Mouse (Mus musculus): ENCODE results near the gene Lpcat1. TPM values are rescaled to one million over a fixed set of nuclear protein-coding genes. Genes with fewer than 3 reads are reported as not detected.

Lpcat1 gene
- polyA plus RNA-seq, 1 experiment from 2014 or later: 54.7 TPM

- DNase-seq (ENCODE audit: low spot score): no peak
- peaks cover 72% of the 10 kb centered on the region for H3K36me3 ChIP-seq (ENCODE audit: control insufficient read depth, insufficient read depth, low read length)
- no peaks in the 10 kb centered on the region for H3K27me3 ChIP-seq (replicated peaks; ENCODE audit: control insufficient read depth, insufficient read depth, low read length)
- ATAC-seq: no peak
- H3K4me2 ChIP-seq (ENCODE audit: low read length): no peak overlapping the region
- H3K4me3 ChIP-seq (ENCODE audit: low read depth, low read length): no peak overlapping the region
- H3K9ac ChIP-seq (ENCODE audit: low read length): no peak overlapping the region
- no peak overlapping the region for H3K27ac ChIP-seq (ENCODE audit: low read depth, low read length)
- 81% methylated on average over 2 of the region's 2 CpGs for WGBS
- H3K9me3 ChIP-seq (replicated peaks; ENCODE audit: control insufficient read depth, low read length): no peaks in the 10 kb centered on the region
- no peaks in the 10 kb centered on the region for H3K4me1 ChIP-seq (ENCODE audit: control insufficient read depth, insufficient read depth, low read length)
These were observed 29.1 kb downstream of the Lpcat1 start for GRCm38 (mm10) chr13:73496137-73496536.

GRCm38 (mm10) chr13:73499893-73500604, 33.1 kb downstream of the Lpcat1 start:
- no peak overlapping the region for H3K27ac ChIP-seq (ENCODE audit: low read depth, low read length)
- no peaks in the 10 kb centered on the region for H3K4me1 ChIP-seq (ENCODE audit: control insufficient read depth, insufficient read depth, low read length)
- H3K4me3 ChIP-seq (ENCODE audit: low read depth, low read length): no peak overlapping the region
- no peaks in the 10 kb centered on the region for H3K27me3 ChIP-seq (replicated peaks; ENCODE audit: control insufficient read depth, insufficient read depth, low read length)
- DNase-seq (ENCODE audit: low spot score): no peak
- no peak for ATAC-seq
- no peak overlapping the region for H3K4me2 ChIP-seq (ENCODE audit: low read length)
- no peak overlapping the region for H3K9ac ChIP-seq (ENCODE audit: low read length)
- H3K36me3 ChIP-seq (ENCODE audit: control insufficient read depth, insufficient read depth, low read length): peaks cover 58% of the 10 kb centered on the region
- no peaks in the 10 kb centered on the region for H3K9me3 ChIP-seq (replicated peaks; ENCODE audit: control insufficient read depth, low read length)
- WGBS: 83% methylated on average over 6 of the region's 6 CpGs

GRCm38 (mm10) chr13:73502719-73503118, 35.7 kb downstream of the Lpcat1 start:
- WGBS: 74% methylated on average over 2 of the region's 2 CpGs
- no peak for ATAC-seq
- H3K36me3 ChIP-seq (ENCODE audit: control insufficient read depth, insufficient read depth, low read length): peaks cover 43% of the 10 kb centered on the region

GRCm38 (mm10) chr13:73505686-73506467, 38.9 kb downstream of the Lpcat1 start:
- Histone ChIP-seq H3K4me1 (ENCODE audit: control insufficient read depth, insufficient read depth, low read length) (no peaks in the 10 kb centered on the region), H3K9ac (ENCODE audit: low read length) (no peak overlapping the region), H3K27me3 (replicated peaks; ENCODE audit: control insufficient read depth, insufficient read depth, low read length) (no peaks in the 10 kb centered on the region), H3K4me2 (ENCODE audit: low read length) (no peak overlapping the region), H3K27ac (ENCODE audit: low read depth, low read length) (no peak overlapping the region), H3K36me3 (ENCODE audit: control insufficient read depth, insufficient read depth, low read length) (peaks cover 31% of the 10 kb centered on the region), H3K9me3 (replicated peaks; ENCODE audit: control insufficient read depth, low read length) (no peaks in the 10 kb centered on the region), H3K4me3 (ENCODE audit: low read depth, low read length) (no peak overlapping the region)
- DNase-seq (ENCODE audit: low spot score) (peak; percentile 76), ATAC-seq (peak; percentile 81)
- 78% methylated on average over 7 of the region's 7 CpGs for WGBS

More at GRCm38 (mm10) chr13:73502719-73503118, 35.7 kb downstream of the Lpcat1 start:
- no peaks in the 10 kb centered on the region for H3K4me1 ChIP-seq (ENCODE audit: control insufficient read depth, insufficient read depth, low read length)
- H3K27me3 ChIP-seq (replicated peaks; ENCODE audit: control insufficient read depth, insufficient read depth, low read length): no peaks in the 10 kb centered on the region
- H3K4me3 ChIP-seq (ENCODE audit: low read depth, low read length): no peak overlapping the region
- H3K9me3 ChIP-seq (replicated peaks; ENCODE audit: control insufficient read depth, low read length): no peaks in the 10 kb centered on the region
- H3K4me2 ChIP-seq (ENCODE audit: low read length): no peak overlapping the region
- H3K27ac ChIP-seq (ENCODE audit: low read depth, low read length): no peak overlapping the region
- H3K9ac ChIP-seq (ENCODE audit: low read length): no peak overlapping the region
- peak; percentile 24 for DNase-seq (ENCODE audit: low spot score)

GRCm38 (mm10) chr13:73508817-73509550, 42.0 kb downstream of the Lpcat1 start:
- no peak for ATAC-seq
- Histone ChIP-seq H3K9me3 (replicated peaks; ENCODE audit: control insufficient read depth, low read length) (no peaks in the 10 kb centered on the region), H3K27ac (ENCODE audit: low read depth, low read length) (no peak overlapping the region), H3K27me3 (replicated peaks; ENCODE audit: control insufficient read depth, insufficient read depth, low read length) (no peaks in the 10 kb centered on the region), H3K4me1 (ENCODE audit: control insufficient read depth, insufficient read depth, low read length) (no peaks in the 10 kb centered on the region), H3K9ac (ENCODE audit: low read length) (no peak overlapping the region), H3K4me2 (ENCODE audit: low read length) (no peak overlapping the region), H3K36me3 (ENCODE audit: control insufficient read depth, insufficient read depth, low read length) (peaks cover 47% of the 10 kb centered on the region), H3K4me3 (ENCODE audit: low read depth, low read length) (no peak overlapping the region)
- 90% methylated on average over 8 of the region's 8 CpGs for WGBS
- DNase-seq (ENCODE audit: low spot score): no peak

GRCm38 (mm10) chr13:73509869-73510268, 42.9 kb downstream of the Lpcat1 start:
- Histone ChIP-seq H3K27ac (ENCODE audit: low read depth, low read length) (no peak overlapping the region), H3K9ac (ENCODE audit: low read length) (no peak overlapping the region), H3K4me3 (ENCODE audit: low read depth, low read length) (no peak overlapping the region), H3K27me3 (replicated peaks; ENCODE audit: control insufficient read depth, insufficient read depth, low read length) (no peaks in the 10 kb centered on the region), H3K4me1 (ENCODE audit: control insufficient read depth, insufficient read depth, low read length) (no peaks in the 10 kb centered on the region), H3K36me3 (ENCODE audit: control insufficient read depth, insufficient read depth, low read length) (peaks cover 54% of the 10 kb centered on the region), H3K4me2 (ENCODE audit: low read length) (no peak overlapping the region), H3K9me3 (replicated peaks; ENCODE audit: control insufficient read depth, low read length) (no peaks in the 10 kb centered on the region)
- DNase-seq (ENCODE audit: low spot score): peak; percentile 31
- no peak for ATAC-seq
- WGBS: 76% methylated on average over 6 of the region's 6 CpGs

- Histone ChIP-seq H3K9ac (ENCODE audit: low read length) (no peak overlapping the region), H3K4me1 (ENCODE audit: control insufficient read depth, insufficient read depth, low read length) (no peaks in the 10 kb centered on the region), H3K4me2 (ENCODE audit: low read length) (no peak overlapping the region), H3K4me3 (ENCODE audit: low read depth, low read length) (no peak overlapping the region), H3K27me3 (replicated peaks; ENCODE audit: control insufficient read depth, insufficient read depth, low read length) (no peaks in the 10 kb centered on the region), H3K36me3 (ENCODE audit: control insufficient read depth, insufficient read depth, low read length) (peaks cover 69% of the 10 kb centered on the region), H3K27ac (ENCODE audit: low read depth, low read length) (no peak overlapping the region), H3K9me3 (replicated peaks; ENCODE audit: control insufficient read depth, low read length) (no peaks in the 10 kb centered on the region)
- 62% methylated on average over 13 of the region's 13 CpGs for WGBS
- ATAC-seq (peak; percentile 58), DNase-seq (ENCODE audit: low spot score) (peak; percentile 88)
These were observed 46.0 kb downstream of the Lpcat1 start for GRCm38 (mm10) chr13:73512776-73513673.

- DNase-seq (ENCODE audit: low spot score) (no peak), ATAC-seq (no peak)
- no peak overlapping the region for H3K27ac ChIP-seq (ENCODE audit: low read depth, low read length)
- 70% methylated on average over 4 of the region's 4 CpGs for WGBS
- H3K4me3 ChIP-seq (ENCODE audit: low read depth, low read length): no peak overlapping the region
- no peaks in the 10 kb centered on the region for H3K9me3 ChIP-seq (replicated peaks; ENCODE audit: control insufficient read depth, low read length)
- H3K27me3 ChIP-seq (replicated peaks; ENCODE audit: control insufficient read depth, insufficient read depth, low read length): no peaks in the 10 kb centered on the region
- H3K9ac ChIP-seq (ENCODE audit: low read length): no peak overlapping the region
- H3K4me1 ChIP-seq (ENCODE audit: control insufficient read depth, insufficient read depth, low read length): no peaks in the 10 kb centered on the region
- no peak overlapping the region for H3K4me2 ChIP-seq (ENCODE audit: low read length)
- H3K36me3 ChIP-seq (ENCODE audit: control insufficient read depth, insufficient read depth, low read length): peaks cover 46% of the 10 kb centered on the region
These were observed 49.9 kb downstream of the Lpcat1 start for GRCm38 (mm10) chr13:73516886-73517285.
